Mouse (Mus musculus) layer of hippocampus, adult 9-11 months (tissue): ENCODE measurements around the gene Cd320.
"Not testable (repeated sequence)": the region's sequence is repeated elsewhere in the genome, so short reads cannot be mapped to it uniquely, and the experiment has no call there.

Source experiments
- DNase-seq: peaks from one replicate; pipeline ENCODE4 v3.0.0; 2022

Cd320 gene

GRCm38 (mm10) chr17:33842966-33843795 is at the start of gene Cd320:
Gene Cd320 (plus strand): TSS chr17:33843091.
- peak; percentile 91 for DNase-seq

- no peak for DNase-seq
Measured at GRCm38 (mm10) chr17:33798306-33798705, 44.6 kb upstream of the Cd320 start.

- DNase-seq, result no peak
Measured at GRCm38 (mm10) chr17:33799277-33799676, 43.6 kb upstream of the Cd320 start.

- DNase-seq, result no peak
Measured at GRCm38 (mm10) chr17:33802221-33802620, 40.7 kb upstream of the Cd320 start.

GRCm38 (mm10) chr17:33804205-33804604 is 38.7 kb upstream of the Cd320 start:
- no peak for DNase-seq

GRCm38 (mm10) chr17:33804745-33805144 is 38.1 kb upstream of the Cd320 start:
- DNase-seq, result no peak

GRCm38 (mm10) chr17:33807181-33807888 is 35.6 kb upstream of the Cd320 start:
- DNase-seq, result no peak

GRCm38 (mm10) chr17:33808192-33808591 is 34.7 kb upstream of the Cd320 start:
- DNase-seq, result no peak

GRCm38 (mm10) chr17:33810334-33811141 is 32.4 kb upstream of the Cd320 start, which contains the start of gene Kank3:
Gene Kank3 (plus strand): TSS chr17:33810519.
- peak; percentile 93 for DNase-seq

GRCm38 (mm10) chr17:33811142-33811516 is 31.8 kb upstream of the Cd320 start:
- DNase-seq, result no peak

- DNase-seq, result no peak
Measured at GRCm38 (mm10) chr17:33812475-33812874, 30.4 kb upstream of the Cd320 start.

- DNase-seq, result no peak
Measured at GRCm38 (mm10) chr17:33812990-33813389, 29.9 kb upstream of the Cd320 start.

GRCm38 (mm10) chr17:33815399-33815798 is 27.5 kb upstream of the Cd320 start:
- DNase-seq, result no peak

- DNase-seq, result no peak
Measured at GRCm38 (mm10) chr17:33816612-33817011, 26.3 kb upstream of the Cd320 start.

GRCm38 (mm10) chr17:33817184-33817968 is 25.5 kb upstream of the Cd320 start:
- DNase-seq, result peak; percentile 96

GRCm38 (mm10) chr17:33817969-33818643 is 24.8 kb upstream of the Cd320 start:
- no peak for DNase-seq

GRCm38 (mm10) chr17:33822436-33822959 is 20.4 kb upstream of the Cd320 start:
- no peak for DNase-seq

- DNase-seq, result not testable (repeated sequence)
Measured at GRCm38 (mm10) chr17:33823171-33823570, 19.7 kb upstream of the Cd320 start.

- peak; percentile 97 for DNase-seq
Measured at GRCm38 (mm10) chr17:33824084-33824996, 18.6 kb upstream of the Cd320 start, which contains the start of the genes Rps28 and Ndufa7. Gene Rps28 (minus strand): TSS chr17:33824562. Gene Ndufa7 (plus strand): TSS chr17:33824572.

GRCm38 (mm10) chr17:33824997-33825330 is 17.9 kb upstream of the Cd320 start:
- DNase-seq, result not testable (repeated sequence)
